Mouse (Mus musculus): ENCODE data around the gene Fbxl14.

The Fbxl14 gene

GRCm38 (mm10) chr6:119470777-119471176, 8.7 kb upstream of the Fbxl14 start:
- DNase-seq (ENCODE audit: low read depth) = no peak

DNA sequence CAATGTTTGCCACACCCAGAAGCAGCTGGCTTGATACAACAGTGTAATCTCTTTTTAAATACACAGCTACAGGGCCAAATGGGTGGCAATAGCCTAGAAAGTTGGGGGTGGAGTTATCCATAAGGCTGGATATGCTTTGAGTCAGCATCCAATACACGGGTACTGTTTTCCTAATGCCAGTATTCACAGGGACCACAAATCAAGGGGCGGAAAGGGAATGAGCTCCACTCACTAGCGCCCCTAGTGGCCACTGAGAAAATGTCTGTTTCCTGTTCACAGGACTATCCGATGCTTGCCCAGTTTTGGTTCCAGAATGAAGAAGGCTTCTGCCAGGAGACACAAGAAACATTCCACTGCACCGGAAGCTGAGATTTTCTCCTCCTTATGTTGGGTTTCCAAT, 7.3 kb upstream of the Fbxl14 start:
- DNase-seq (ENCODE audit: low read depth) = peak; percentile 41

DNA sequence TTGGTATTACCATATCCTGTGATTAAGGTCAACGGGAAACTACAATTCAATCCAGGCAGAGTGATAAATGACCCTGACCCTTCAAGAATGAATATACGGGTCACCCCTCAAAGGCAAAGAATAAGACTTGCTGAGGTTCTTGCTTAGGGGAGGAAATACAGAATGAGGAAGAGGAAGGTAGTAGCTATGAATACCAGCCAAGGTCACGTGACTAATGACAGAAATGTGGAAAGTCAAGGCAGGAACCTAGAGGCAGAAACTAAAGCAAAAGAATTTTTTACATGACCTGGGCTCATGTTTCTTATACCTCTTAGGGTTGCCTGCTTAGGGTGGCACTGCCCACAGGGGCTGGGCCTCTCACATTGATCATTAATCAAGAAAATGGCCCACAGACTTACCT, 6.8 kb upstream of the Fbxl14 start:
- no peak for DNase-seq (ENCODE audit: low read depth)

- DNase-seq (ENCODE audit: low read depth) = peak; percentile 27
Measured at GRCm38 (mm10) chr6:119473446-119473845, 6.0 kb upstream of the Fbxl14 start.

GRCm38 (mm10) chr6:119473992-119474391, 5.5 kb upstream of the Fbxl14 start:
- DNase-seq (ENCODE audit: low read depth) = no peak

DNA sequence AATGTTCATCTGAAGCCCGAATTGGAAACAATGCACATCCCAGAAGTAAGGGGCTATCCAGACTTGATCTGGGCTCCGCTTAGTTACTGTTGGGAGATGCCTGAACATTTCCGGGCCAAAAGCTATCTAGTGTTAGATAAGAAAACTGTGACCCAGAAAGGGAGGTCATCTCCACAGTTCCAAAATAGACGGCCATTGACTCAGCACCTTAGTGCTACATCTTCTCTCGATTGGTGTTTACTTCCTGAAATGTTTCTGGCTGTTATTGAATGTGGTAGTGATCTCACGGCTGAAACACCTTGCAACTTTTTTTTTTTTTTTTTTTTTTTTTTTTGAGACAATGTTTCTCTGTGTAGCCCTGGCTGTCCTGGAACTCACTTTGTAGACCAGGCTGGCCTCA, 3.5 kb upstream of the Fbxl14 start:
- DNase-seq (ENCODE audit: low read depth) = no peak

GRCm38 (mm10) chr6:119477686-119478310, 1.7 kb upstream of the Fbxl14 start:
- DNase-seq (ENCODE audit: low read depth) = no peak

DNA sequence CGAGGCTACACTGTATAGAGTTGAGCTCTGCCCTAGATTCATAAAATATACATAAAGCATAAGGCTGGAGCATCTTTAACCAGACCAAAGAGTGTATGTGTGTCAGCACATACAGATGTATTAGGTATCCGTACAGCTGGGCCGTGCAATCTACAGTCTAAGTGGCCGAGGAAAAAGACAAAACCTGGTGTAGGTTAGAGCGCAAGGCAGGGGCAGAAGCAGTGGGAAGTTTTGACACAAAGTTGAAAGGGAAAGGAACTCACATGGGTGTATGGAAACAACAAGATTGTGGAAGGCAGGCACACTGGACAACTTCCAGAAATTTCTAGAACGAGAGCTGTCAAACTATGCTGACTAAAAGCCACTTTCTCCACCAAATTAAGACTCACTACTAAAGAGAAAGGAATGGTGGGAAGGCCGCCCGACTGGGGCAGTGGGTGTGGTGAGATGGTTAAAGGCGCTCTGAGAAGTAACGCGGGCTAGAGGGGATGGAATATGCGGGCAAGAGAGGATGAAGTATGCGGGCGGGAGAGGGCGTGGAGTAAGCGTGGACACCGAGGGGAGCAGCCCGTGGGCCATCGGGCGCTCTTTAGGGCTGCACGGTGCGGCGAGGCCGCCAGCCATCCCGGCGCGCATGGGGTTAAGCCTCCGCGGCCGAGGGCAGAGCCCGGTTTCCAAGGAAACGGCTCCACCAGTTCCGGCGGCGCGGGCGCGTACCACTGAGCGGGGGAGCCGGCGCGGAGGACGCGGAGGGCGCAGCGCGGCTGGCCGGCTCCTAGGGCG, 717 bp upstream of the Fbxl14 start:
- peak; percentile 70 for DNase-seq (ENCODE audit: low read depth)

- peak; percentile 49 for DNase-seq (ENCODE audit: low read depth)
Measured at GRCm38 (mm10) chr6:119479876-119480705, 623 bp downstream of the Fbxl14 start.

GRCm38 (mm10) chr6:119480706-119481331, 1.4 kb downstream of the Fbxl14 start:
- DNase-seq (ENCODE audit: low read depth) = peak; percentile 20

- DNase-seq (ENCODE audit: low read depth) = peak; percentile 46
Measured at GRCm38 (mm10) chr6:119481741-119482390, 2.4 kb downstream of the Fbxl14 start.

GRCm38 (mm10) chr6:119482958-119483600, 3.6 kb downstream of the Fbxl14 start:
- no peak for DNase-seq (ENCODE audit: low read depth)

- no peak for DNase-seq (ENCODE audit: low read depth)
Measured at GRCm38 (mm10) chr6:119485486-119485885, 6.0 kb downstream of the Fbxl14 start.

DNA sequence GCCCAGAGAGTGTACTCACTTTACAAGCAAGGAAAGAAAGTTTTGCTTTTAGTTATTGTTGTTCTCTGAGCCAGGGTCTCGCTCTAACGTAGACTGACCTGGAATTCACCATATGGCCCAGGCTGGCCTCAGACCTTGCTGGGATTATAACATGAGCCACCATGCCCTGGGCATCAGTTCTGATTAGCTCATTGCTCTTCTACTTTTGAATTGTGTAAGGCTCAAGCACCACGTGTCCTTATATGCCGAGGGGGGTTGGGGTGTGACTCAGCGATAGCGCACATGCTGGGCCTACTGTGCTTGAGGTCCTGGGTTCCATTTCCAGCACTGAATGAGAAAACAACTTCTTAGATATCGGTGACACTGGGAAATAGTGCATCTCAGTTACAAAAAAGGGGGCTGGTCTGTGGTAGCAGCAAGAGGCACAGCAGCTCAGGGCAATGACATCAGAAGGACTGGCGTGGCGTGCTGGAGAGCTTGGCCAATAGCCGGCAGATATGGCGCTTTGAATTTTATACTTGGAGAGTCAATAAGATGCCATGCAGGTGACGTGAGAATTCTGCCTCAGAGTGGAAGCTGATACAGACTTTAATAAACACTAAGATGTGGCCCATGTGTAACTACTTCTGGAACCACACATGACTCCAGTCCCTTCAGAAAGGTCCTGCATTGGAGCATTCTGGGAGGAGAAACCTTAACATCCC, 7.1 kb downstream of the Fbxl14 start:
- no peak for DNase-seq (ENCODE audit: low read depth)

GRCm38 (mm10) chr6:119487085-119487458, 7.6 kb downstream of the Fbxl14 start:
- DNase-seq (ENCODE audit: low read depth) = no peak

- DNase-seq (ENCODE audit: low read depth) = no peak
Measured at GRCm38 (mm10) chr6:119487619-119488018, 8.2 kb downstream of the Fbxl14 start.

GRCm38 (mm10) chr6:119489765-119490164, 10.3 kb downstream of the Fbxl14 start:
- peak; percentile 35 for DNase-seq (ENCODE audit: low read depth)

DNA sequence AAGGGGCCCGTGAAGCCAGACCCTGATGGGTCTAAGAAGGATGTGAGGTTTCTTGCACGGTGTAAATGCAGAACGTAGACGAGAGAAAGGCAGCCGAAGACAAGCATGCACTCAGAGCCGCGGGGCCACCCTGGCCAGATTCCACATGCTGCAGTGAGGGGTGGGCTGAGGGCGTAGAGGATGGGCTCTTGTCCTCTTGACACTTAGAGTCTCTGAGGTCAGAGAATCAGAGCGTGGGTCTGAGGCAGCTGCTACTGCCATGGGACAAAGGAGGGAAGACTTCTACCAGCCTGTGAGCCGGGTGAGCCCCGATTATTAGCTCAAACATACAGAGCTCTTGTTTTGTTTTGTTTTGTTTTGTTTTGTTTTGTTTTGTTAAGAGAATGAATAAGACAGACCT, 11.1 kb downstream of the Fbxl14 start:
- no peak for DNase-seq (ENCODE audit: low read depth)

DNA sequence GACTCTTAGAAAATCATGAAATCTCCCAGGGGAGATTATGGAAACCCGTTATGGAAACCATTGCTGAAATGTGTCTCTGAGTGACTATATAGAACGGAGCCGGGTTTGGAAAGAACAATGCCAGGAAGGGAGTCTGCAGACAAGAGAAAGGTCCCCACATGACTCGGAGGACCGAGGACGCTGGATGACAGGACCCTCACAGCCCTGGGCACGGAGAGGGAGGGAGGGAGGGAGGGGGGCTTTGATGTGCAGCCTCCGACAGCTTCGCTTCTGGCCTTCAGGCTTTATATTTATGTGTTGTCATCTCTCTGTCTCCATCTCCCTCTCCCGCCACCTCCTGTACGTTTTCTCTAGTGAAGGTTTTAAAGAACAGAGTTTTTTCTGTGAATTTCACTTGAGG, 11.5 kb downstream of the Fbxl14 start:
- no peak for DNase-seq (ENCODE audit: low read depth)

DNA sequence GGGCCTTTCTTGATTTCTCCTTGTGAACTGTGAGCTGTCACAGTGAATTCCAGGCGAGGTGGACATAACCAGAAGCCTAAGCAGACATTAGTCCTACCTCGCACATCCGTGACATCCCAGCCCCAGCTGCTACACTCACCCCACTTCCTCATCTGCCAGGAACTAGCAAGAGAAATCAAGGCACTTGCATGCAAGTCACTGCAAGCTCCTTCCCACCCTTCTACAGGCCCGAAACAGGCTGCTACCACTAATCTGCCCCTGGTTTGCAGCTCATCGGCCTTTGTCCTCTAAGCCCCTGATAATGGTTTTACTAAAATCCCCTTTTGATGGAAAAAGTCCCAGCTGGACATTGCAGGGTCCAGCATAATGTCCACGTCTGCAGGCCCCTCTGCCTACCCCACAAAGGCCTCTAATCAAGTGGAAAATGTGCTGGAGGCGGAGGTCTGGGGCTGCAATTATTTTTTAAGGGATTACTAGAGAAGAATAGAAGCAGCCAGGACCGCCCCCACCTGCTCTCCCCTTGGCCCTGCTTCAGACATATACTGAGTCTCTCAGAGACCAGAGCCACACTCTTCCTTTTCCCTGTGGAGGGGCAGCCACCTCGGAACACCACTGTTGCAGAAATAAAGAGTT, 12.6 kb downstream of the Fbxl14 start:
- no peak for DNase-seq (ENCODE audit: low read depth)

Data from c-Kit-positive CD71-positive TER-119-negative erythroid progenitor cells, embryonic 14.5 days (primary cell).